Mouse (Mus musculus) embryonic facial prominence, embryonic 11.5 days (tissue): Measurements from ENCODE around the gene Uts2. TPM values are rescaled to one million over a fixed set of nuclear protein-coding genes. Genes with fewer than 3 reads are reported as not detected.
"Not testable (repeated sequence)": the region's sequence is repeated elsewhere in the genome, so short reads cannot be mapped to it uniquely, and the experiment has no call there.

Experiments used
- ATAC-seq: fragments of 200-750 bp; cut with Nextera tagmentation; replicated peaks from 2 replicates; pipeline ENCODE4 v1.8.0; 2017; ENCODE audit warnings: low read depth; ENCODE audit not compliant: insufficient number of reproducible peaks, low FRiP score, low TSS enrichment
- DNase-seq: peaks from one replicate; pipeline ENCODE4 v3.0.0-alpha.2; 2015; ENCODE audit warnings: low spot score
- H3K27ac ChIP-seq: fragments of 300-500 bp; sonication (generic); replicated peaks from 2 replicates; pipeline ENCODE4 v1.5.1; 2014; ENCODE audit warnings: mild to moderate bottlenecking, low read depth, low read length, control low read depth
- H3K27me3 ChIP-seq: fragments of 300-500 bp; sonication (generic); 2 replicates; pipeline ENCODE4 v1.6.1; 2014; ENCODE audit warnings: mild to moderate bottlenecking, low read length, moderate library complexity, mixed read lengths; ENCODE audit not compliant: control insufficient read depth, insufficient read depth
- H3K36me3 ChIP-seq: fragments of 300-500 bp; sonication (generic); replicated peaks from 2 replicates; pipeline ENCODE4 v1.6.1; 2014; ENCODE audit warnings: low read depth, mild to moderate bottlenecking, low read length, moderate library complexity, mixed read lengths; ENCODE audit not compliant: control insufficient read depth, insufficient read depth
- H3K4me1 ChIP-seq: fragments of 300-500 bp; sonication (generic); 2 replicates; pipeline ENCODE4 v1.6.1; 2014; ENCODE audit warnings: low read length, mixed read lengths; ENCODE audit not compliant: control insufficient read depth, insufficient read depth
- H3K4me2 ChIP-seq: fragments of 300-500 bp; sonication (generic); 2 replicates; pipeline ENCODE4 v1.6.1; 2014; ENCODE audit warnings: low read depth, mild to moderate bottlenecking, control low read depth, low read length, moderate library complexity
- H3K4me3 ChIP-seq: fragments of 300-500 bp; sonication (generic); 2 replicates; pipeline ENCODE4 v1.5.1; 2014; ENCODE audit warnings: low read depth, low read length, control low read depth
- H3K9ac ChIP-seq: fragments of 300-500 bp; sonication (generic); replicated peaks from 2 replicates; pipeline ENCODE4 v1.6.1; 2014; ENCODE audit warnings: mild to moderate bottlenecking, control low read depth, low read length
- H3K9me3 ChIP-seq: fragments of 300-500 bp; sonication (generic); replicated peaks from 2 replicates; pipeline ENCODE4 v1.6.1; 2016; ENCODE audit warnings: mild to moderate bottlenecking, low read length, inconsistent platforms, mixed read lengths; ENCODE audit not compliant: control insufficient read depth
- WGBS: fragments of 180-500 bp; shearing (Covaris S2); extraction: QIAGEN DNeasy Blood & Tissue Kit; methylation state at CpG from one replicate; pipeline ENCODE4 v1.1.7; 2014; 5-methylcytosine and 5-hydroxymethylcytosine counted together
- polyA plus RNA-seq: library from polyadenylated mRNA; unstranded; fragments of >200 nt; fragmentation: Nextera tagmentation; extraction: Ambion mirVana; gene quantifications from 2 replicates; pipeline ENCODE4 v1.2.1, GENCODE M21; 2014

Gene Uts2
- polyA plus RNA-seq, 1 experiment from 2014 or later, result not detected

DNA sequence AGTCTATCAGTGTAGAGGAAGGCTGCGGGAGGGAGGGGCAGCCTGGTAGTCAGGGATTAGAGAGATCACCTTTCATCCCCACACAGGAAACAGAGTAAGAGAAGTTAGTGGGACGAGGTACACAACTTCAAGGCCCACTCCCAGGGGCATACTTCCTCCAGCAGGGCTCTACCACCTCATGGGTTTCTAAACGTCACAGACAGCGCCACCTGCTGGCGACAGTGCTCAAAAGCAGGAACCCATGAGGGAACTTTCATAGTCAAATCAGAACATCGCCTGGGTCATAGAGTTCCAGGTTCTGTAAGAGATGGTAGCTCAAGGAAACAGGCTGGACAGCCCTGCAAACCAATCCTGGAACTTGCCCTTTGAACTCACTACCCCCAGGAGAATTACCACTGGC, 6.7 kb upstream of the Uts2 start:
- ATAC-seq (no peak), DNase-seq (peak; percentile 50)
- no peaks in the 10 kb centered on the region for H3K36me3 ChIP-seq
- no peak overlapping the region for H3K4me2 ChIP-seq
- H3K27ac ChIP-seq, result no peak overlapping the region
- no peaks in the 10 kb centered on the region for H3K27me3 ChIP-seq
- H3K9me3 ChIP-seq, result no peaks in the 10 kb centered on the region
- WGBS, result 46% methylated on average over 6 of the region's 6 CpGs
- no peak overlapping the region for H3K4me3 ChIP-seq
- no peak overlapping the region for H3K9ac ChIP-seq
- no peaks in the 10 kb centered on the region for H3K4me1 ChIP-seq

- no peak for DNase-seq
- Histone ChIP-seq H3K27me3 (no peaks in the 10 kb centered on the region), H3K9ac (no peak overlapping the region), H3K27ac (no peak overlapping the region), H3K9me3 (no peaks in the 10 kb centered on the region), H3K4me2 (no peak overlapping the region), H3K36me3 (no peaks in the 10 kb centered on the region), H3K4me1 (no peaks in the 10 kb centered on the region), H3K4me3 (no peak overlapping the region)
- 94% methylated on average over 9 of the region's 9 CpGs for WGBS
- ATAC-seq, result no peak
These were observed 1.7 kb downstream of the Uts2 start for GRCm38 (mm10) chr4:150998626-150999025.

GRCm38 (mm10) chr4:151001397-151001796, 4.5 kb downstream of the Uts2 start:
- no peaks in the 10 kb centered on the region for H3K4me1 ChIP-seq
- ATAC-seq (no peak), DNase-seq (no peak)
- H3K4me2 ChIP-seq, result no peak overlapping the region
- H3K27ac ChIP-seq, result no peak overlapping the region
- H3K9me3 ChIP-seq, result no peaks in the 10 kb centered on the region
- no peaks in the 10 kb centered on the region for H3K36me3 ChIP-seq
- WGBS, result 78% methylated on average over 13 of the region's 13 CpGs
- no peaks in the 10 kb centered on the region for H3K27me3 ChIP-seq
- H3K4me3 ChIP-seq, result no peak overlapping the region
- H3K9ac ChIP-seq, result no peak overlapping the region

- ATAC-seq, result no peak
- no peaks in the 10 kb centered on the region for H3K36me3 ChIP-seq
- no peaks in the 10 kb centered on the region for H3K4me1 ChIP-seq
- no peaks in the 10 kb centered on the region for H3K27me3 ChIP-seq
- H3K27ac ChIP-seq, result no peak overlapping the region
- H3K9me3 ChIP-seq, result no peaks in the 10 kb centered on the region
- no peak overlapping the region for H3K4me2 ChIP-seq
- DNase-seq, result no peak
- 90% methylated on average over 13 of the region's 13 CpGs for WGBS
- H3K9ac ChIP-seq, result no peak overlapping the region
- no peak overlapping the region for H3K4me3 ChIP-seq
These were observed 8.9 kb downstream of the Uts2 start for GRCm38 (mm10) chr4:151005656-151006318.

DNA sequence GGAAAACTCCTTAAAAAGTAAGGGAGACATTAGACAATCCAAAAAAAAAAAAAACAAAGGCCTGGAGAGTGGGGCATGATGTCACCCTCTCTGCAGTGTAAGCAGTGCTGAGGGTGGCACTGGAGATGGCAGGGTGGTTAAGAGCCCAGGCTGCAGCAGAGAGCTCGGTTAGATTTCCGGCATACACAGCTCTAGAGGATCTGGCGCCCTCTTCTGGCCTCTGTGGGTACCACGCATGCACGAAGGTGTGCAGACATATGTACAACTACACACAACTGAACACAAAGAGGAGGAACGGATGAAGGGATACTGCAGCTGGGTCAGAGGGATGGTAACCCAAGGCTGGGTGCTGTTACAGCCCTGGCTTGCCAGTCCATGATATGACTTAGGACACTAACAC, 10.0 kb downstream of the Uts2 start:
- DNase-seq, result peak; percentile 45
- Histone ChIP-seq H3K4me2 (no peak overlapping the region), H3K4me1 (no peaks in the 10 kb centered on the region), H3K27me3 (no peaks in the 10 kb centered on the region), H3K36me3 (no peaks in the 10 kb centered on the region), H3K27ac (no peak overlapping the region), H3K4me3 (no peak overlapping the region), H3K9ac (no peak overlapping the region), H3K9me3 (no peaks in the 10 kb centered on the region)
- ATAC-seq, result no peak
- WGBS, result 49% methylated on average over 6 of the region's 6 CpGs

DNA sequence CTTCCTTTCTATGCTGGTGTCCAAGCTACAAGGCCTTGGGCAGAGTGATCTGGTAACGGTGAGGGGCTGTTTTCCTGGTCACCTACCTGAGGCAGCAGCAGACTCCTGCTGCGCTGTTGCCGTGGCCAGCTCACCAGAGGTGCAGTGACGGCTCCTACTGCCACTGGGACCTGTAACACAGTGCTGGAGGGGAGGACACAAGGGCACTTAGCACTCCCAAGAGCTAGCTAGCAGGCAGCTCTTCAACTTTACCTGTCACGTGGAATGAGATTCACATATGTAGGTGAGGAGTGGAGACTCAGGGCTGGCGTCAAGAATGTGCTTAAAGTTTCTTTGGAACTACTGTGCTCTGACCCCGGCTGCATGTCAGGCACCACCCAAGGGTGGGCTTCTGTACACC, 13.4 kb downstream of the Uts2 start:
- 88% methylated on average over 7 of the region's 7 CpGs for WGBS
- DNase-seq (no peak), ATAC-seq (no peak)
- no peak overlapping the region for H3K4me3 ChIP-seq
- no peak overlapping the region for H3K9ac ChIP-seq
- no peaks in the 10 kb centered on the region for H3K27me3 ChIP-seq
- no peaks in the 10 kb centered on the region for H3K9me3 ChIP-seq
- H3K4me2 ChIP-seq, result no peak overlapping the region
- H3K4me1 ChIP-seq, result no peaks in the 10 kb centered on the region
- no peak overlapping the region for H3K27ac ChIP-seq
- no peaks in the 10 kb centered on the region for H3K36me3 ChIP-seq

DNA sequence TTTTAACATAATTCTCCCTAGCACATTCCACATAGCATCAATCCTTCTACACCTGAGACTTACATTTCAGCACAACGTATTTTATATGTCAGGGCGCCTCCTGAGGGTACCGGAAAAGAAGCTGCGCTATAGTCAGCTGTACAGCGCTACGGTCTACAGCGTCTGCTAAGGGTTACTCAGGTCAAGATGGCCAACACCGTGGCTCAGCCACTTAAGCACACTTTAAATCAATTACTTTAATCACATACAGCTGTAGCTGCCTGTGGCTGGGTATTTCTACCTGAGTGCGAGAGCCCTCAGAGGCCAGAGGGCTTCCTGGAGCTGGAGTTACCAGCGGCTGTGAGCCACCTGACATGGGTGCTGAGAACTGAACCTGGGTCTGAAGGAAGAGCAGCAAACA, 19.0 kb downstream of the Uts2 start:
- peak; percentile 46 for DNase-seq
- Histone ChIP-seq H3K9me3 (no peaks in the 10 kb centered on the region), H3K9ac (no peak overlapping the region), H3K27me3 (no peaks in the 10 kb centered on the region), H3K4me1 (no peaks in the 10 kb centered on the region), H3K36me3 (no peaks in the 10 kb centered on the region), H3K4me3 (no peak overlapping the region), H3K4me2 (no peak overlapping the region), H3K27ac (no peak overlapping the region)
- WGBS, result 42% methylated on average over 10 of the region's 10 CpGs
- no peak for ATAC-seq

DNA sequence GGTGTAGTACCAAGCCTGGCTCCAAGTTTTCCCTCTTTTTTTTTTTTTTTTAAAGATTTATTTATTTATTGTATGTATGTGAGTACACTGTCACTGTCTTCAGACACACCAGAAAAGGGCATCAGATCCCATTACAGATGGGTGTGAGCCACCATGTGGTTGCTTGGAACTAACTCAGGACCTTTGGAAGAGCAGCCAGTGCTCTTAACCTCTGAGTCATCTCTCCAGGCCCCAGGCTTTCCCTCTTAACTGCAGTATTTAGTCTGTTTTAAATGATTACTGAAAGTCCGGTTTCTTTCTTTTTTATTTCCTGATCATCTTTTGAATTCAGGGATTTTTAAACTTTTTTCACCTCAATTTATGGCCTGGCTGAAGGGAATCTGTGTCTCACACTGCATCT, 20.5 kb downstream of the Uts2 start:
- not testable (repeated sequence) for H3K4me2 ChIP-seq, H3K9me3 ChIP-seq, ATAC-seq, H3K36me3 ChIP-seq, DNase-seq, H3K4me1 ChIP-seq, H3K27ac ChIP-seq, H3K27me3 ChIP-seq, H3K9ac ChIP-seq, H3K4me3 ChIP-seq
- 97% methylated on average over 1 of the region's 1 CpGs for WGBS
